Mouse (Mus musculus) mammary gland, adult 2 months (tissue): ENCODE measurements around the gene Rpl19. TPM values are rescaled to one million over a fixed set of nuclear protein-coding genes. Genes with fewer than 3 reads are reported as not detected.

Source experiments
- polyA plus RNA-seq: library from polyadenylated mRNA; depleted of rRNA; stranded (reverse); fragments of >200 nt; gene quantifications from 2 replicates; pipeline ENCODE4 v1.2.3, GENCODE M21; 2012; ENCODE audit warnings: low replicate concordance; rRNA removed

Rpl19 gene
- polyA plus RNA-seq, result 426 and 586 TPM in 2 replicates

GRCm38 (mm10) chr11:98026570-98027296 is at the start of gene Rpl19:
Gene Rpl19, plus strand, starts transcription at chr11:98026710.

GRCm38 (mm10) chr11:97985727-97986677 is 40.5 kb upstream of the Rpl19 start, which contains the start of gene Plxdc1:
Gene Plxdc1, minus strand, starts transcription at chr11:97986444.

GRCm38 (mm10) chr11:97995564-97996288 is 30.8 kb upstream of the Rpl19 start, which contains the start of gene Arl5c:
Gene Arl5c, minus strand, starts transcription at chr11:97996181.

GRCm38 (mm10) chr11:98022555-98023371 is 3.7 kb upstream of the Rpl19 start, which contains the start of gene Cacnb1:
Gene Cacnb1, minus strand, starts transcription at chr11:98023034.

GRCm38 (mm10) chr11:98052989-98053834 is 26.7 kb downstream of the Rpl19 start, which contains the start of gene Stac2:
Gene Stac2, minus strand, starts transcription at chr11:98053462.

Other genes with a start within 250 kb of the Rpl19 start
- 79.9 and 107 TPM in 2 replicates for gene Rpl23, start 244.3 kb upstream of the Rpl19 start, polyA plus RNA-seq
- gene Lasp1, start 227.7 kb upstream of the Rpl19 start, polyA plus RNA-seq, result 143 and 183 TPM in 2 replicates
- gene B230217C12Rik, start 185.9 kb upstream of the Rpl19 start, polyA plus RNA-seq, result 2.9 and 3.3 TPM in 2 replicates
- 0.19 and 1.0 TPM in 2 replicates for gene Fbxo47, start 142.6 kb upstream of the Rpl19 start, polyA plus RNA-seq
- 5.7 TPM in 2 replicates for gene Plxdc1, start 40.3 kb upstream of the Rpl19 start, polyA plus RNA-seq
- 11.4 and 12.9 TPM in 2 replicates for gene Arl5c, start 30.5 kb upstream of the Rpl19 start, polyA plus RNA-seq
- 17.6 and 54.6 TPM in 2 replicates for gene Cacnb1, start 3.7 kb upstream of the Rpl19 start, polyA plus RNA-seq
- 4.1 and 6.6 TPM in 2 replicates for gene Stac2, start 26.8 kb downstream of the Rpl19 start, polyA plus RNA-seq
- gene Fbxl20, start 123.7 kb downstream of the Rpl19 start, polyA plus RNA-seq, result 26.5 and 27.7 TPM in 2 replicates
- gene Med1, start 166.6 kb downstream of the Rpl19 start, polyA plus RNA-seq, result 9.8 and 16.1 TPM in 2 replicates
- gene Cdk12, start 176.3 kb downstream of the Rpl19 start, polyA plus RNA-seq, result 12.6 and 17.2 TPM in 2 replicates